Mouse (Mus musculus): ENCODE data around the gene Mark2. TPM values are rescaled to one million over a fixed set of nuclear protein-coding genes. Genes with fewer than 3 reads are reported as not detected.

Mark2 gene
- total RNA-seq (2023), result 100 to 1,000 TPM; 161 to 187 TPM

GRCm38 (mm10) chr19:7341512-7342397 lies at the start of gene Mark2:
TSS of gene Mark2 (minus strand) at chr19:7341860.

GRCm38 (mm10) chr19:7382903-7383865 lies 41.5 kb upstream of the Mark2 start, which contains the start of gene Spindoc:
TSS of gene Spindoc (minus strand) at chr19:7382994.

GRCm38 (mm10) chr19:7267091-7267741 lies 74.4 kb downstream of the Mark2 start, which contains the start of gene Rcor2:
TSS of gene Rcor2 (plus strand) at chr19:7267325.

GRCm38 (mm10) chr19:7240782-7241690 lies 100.6 kb downstream of the Mark2 start, which contains the start of gene Naa40:
TSS of gene Naa40 (minus strand) at chr19:7241183.

Other genes starting within 250 kb of the Mark2 start
- gene Flrt1, start 236.1 kb downstream of the Mark2 start, total RNA-seq (2023), result not detected
- gene Otub1, start 135.5 kb downstream of the Mark2 start, total RNA-seq (2023), result 10 to 100 TPM; 62.1 to 70.6 TPM
- 100 to 1,000 TPM; 332 to 337 TPM for gene Cox8a, start 124.2 kb downstream of the Mark2 start, total RNA-seq (2023)
- gene Naa40, start 100.7 kb downstream of the Mark2 start, total RNA-seq (2023), result 10 to 100 TPM; 24.4 to 25.9 TPM
- under 1 TPM; 0.73 to 0.85 TPM for gene Rcor2, start 74.5 kb downstream of the Mark2 start, total RNA-seq (2023)
- 10 to 100 TPM in 1 of 2 experiments, 1 to 10 TPM in 1; 9.8 to 12.1 TPM for gene Spindoc, start 41.1 kb upstream of the Mark2 start, total RNA-seq (2023)
- gene 2700081O15Rik, start 75.8 kb upstream of the Mark2 start, total RNA-seq (2023), result 1 to 10 TPM; 2.4 to 2.7 TPM
- 100 to 1,000 TPM; 145 to 149 TPM for gene Rtn3, start 141.4 kb upstream of the Mark2 start, total RNA-seq (2023)
- 10 to 100 TPM; 30.5 to 33.9 TPM for gene Atl3, start 152.2 kb upstream of the Mark2 start, total RNA-seq (2023)
- 1 to 10 TPM; 4.9 to 7.1 TPM for gene Pla2g16, start 215.6 kb upstream of the Mark2 start, total RNA-seq (2023)